Mouse (Mus musculus) left cerebral cortex, adult 2 months (tissue): ENCODE measurements at regions not wholly inside any gene's neighbourhood (a gene's known extent, or its start where the extent isn't known, plus 50 kb on each side); places are given as distances from the start of the nearest gene placed in this dataset.

Experiments
- DNase-seq, 2 experiments: peaks; one replicate each; pipeline ENCODE4 v3.0.0; 2021 to 2022; ENCODE audit warnings: low spot score in 2 of 2, mixed read lengths in 1 of 2; ENCODE audit errors: extremely low spot score in 1 of 2
- H3K27ac ChIP-seq: fragments of 200-600 bp; 2 replicates; pipeline ENCODE4 v1.8.1; 2022
- H3K4me3 ChIP-seq: fragments of 200-600 bp; 2 replicates; pipeline ENCODE4 v1.8.1; 2022
- CTCF ChIP-seq: fragments of 200-600 bp; IDR thresholded peaks from 2 replicates; pipeline ENCODE4 v1.8.1; 2022; ENCODE audit warnings: antibody characterized with exemption, mild to moderate bottlenecking, moderate library complexity
- intact Hi-C: fragments of 180-260 bp; cut with DNase I; formaldehyde crosslinking; loops from one replicate; pipeline ENCODE4 v1.15.1; 2025

DNA sequence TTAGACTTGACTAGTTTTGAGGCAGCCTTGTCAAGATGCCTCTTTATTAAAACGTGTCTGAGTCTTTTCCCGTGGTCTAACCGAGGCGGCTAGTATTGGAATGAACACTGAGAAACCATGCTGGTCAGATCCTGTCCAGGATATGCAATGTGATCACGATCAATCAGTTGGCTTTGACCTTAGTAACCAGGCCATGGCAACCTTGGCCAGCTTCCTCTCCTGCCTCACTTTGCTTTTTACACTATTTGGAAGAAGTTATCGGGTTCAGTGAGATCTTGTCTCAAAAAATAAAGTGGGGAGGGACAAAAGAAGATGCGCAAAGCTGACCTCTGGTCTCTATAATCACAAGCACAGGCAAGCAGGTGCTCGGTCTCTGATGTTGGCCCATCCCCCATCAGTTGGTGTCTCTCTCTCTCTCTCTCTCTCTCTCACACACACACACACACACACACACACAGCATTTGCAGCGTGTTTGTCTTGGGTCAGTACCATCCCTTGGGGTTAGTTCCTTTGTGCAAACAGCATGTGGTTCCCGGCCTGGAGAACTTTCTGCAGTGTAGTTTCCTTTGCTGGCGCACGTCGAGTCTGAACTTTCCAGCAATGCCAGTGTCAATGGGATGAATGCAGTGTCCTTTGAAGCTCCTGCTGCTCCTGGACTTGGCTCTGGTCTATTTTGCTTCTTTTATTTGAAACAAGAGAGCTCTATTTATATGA lies 117.6 kb upstream of the Spdye4c start:
- DNase-seq: no peak
- no peak for TF ChIP-seq CTCF
- Histone ChIP-seq H3K27ac (no peak overlapping the region), H3K4me3 (no peak overlapping the region)
- intact Hi-C loops: no loop called here

DNA sequence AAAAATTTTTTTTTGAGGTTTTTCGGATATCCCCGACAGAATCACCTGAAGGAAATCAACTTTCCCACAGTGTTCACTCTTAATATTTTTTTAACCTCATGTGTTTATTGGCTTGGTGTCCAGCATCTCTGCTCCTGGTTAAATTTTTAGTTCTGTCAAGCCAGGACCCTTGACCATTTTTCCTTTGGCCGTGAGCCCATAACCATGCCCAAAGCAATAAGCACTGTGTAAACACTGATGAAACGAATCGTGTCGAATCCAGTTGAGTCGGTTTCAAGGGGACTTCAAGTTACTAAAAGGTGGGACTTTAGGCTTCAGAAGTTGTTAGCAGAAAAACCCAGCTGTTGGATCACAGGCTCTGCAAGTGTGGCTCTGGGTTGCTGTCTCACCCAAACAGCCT lies 117.0 kb upstream of the Spdye4c start:
- no peak for DNase-seq
- H3K4me3 ChIP-seq: no peak overlapping the region
- intact Hi-C loops: no loop called here
- H3K27ac ChIP-seq: no peak overlapping the region
- no peak for TF ChIP-seq CTCF

DNA sequence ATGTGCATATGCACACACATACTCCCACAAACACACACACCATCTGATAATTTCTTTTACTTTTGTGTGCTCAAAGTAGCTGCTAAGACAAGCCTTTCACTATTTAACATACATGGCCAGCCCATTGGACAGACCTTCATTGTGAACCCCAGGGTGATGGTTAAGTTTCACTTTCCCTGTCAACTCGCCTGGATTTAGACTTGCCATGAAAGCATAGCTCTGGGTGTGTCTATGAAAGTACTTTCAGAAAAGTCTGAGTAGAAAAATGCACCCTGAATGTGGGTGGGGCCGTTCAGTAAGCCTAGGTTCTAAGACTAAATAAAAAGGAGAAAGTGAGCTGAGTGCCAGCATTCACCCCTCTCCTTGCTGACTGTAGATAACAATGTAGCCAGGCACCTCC lies 113.8 kb upstream of the Spdye4c start:
- Histone ChIP-seq H3K4me3 (no peak overlapping the region), H3K27ac (no peak overlapping the region)
- DNase-seq: no peak
- no peak for TF ChIP-seq CTCF
- intact Hi-C loops: no loop called here

DNA sequence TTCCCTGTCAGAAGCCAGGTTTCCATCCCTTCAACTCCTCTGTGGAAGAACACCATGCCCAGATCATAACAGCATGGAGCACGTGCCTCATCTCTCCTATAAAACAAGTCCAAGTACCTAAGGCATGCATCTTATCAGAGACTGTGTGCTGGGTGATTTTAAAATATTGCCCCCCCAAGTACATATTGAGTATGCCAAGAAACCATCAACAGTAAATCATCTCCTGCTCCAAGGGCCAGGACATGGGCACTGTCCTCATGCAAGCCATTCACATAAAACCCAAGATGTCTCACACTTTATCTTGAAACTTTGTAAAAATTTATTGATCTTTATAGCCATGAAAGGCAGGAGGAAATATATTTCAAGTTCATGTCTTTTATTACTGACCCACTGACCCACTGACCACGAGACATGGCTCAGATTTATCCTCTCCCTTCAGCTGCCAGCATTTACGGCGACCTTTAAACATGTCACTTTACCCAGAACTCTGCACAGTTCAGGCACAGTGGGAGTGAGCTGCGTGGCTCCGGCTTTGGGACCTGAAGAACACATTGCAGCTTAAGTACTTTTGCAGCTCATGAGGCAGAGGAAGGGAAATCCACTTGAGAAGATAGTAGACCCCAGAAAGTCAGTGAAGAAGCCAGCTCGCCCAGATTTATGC lies 99.7 kb upstream of the Spdye4c start:
- TF ChIP-seq CTCF: no peak
- intact Hi-C loops: no loop called here
- H3K4me3 ChIP-seq: no peak overlapping the region
- no peak for DNase-seq
- no peak overlapping the region for H3K27ac ChIP-seq

DNA sequence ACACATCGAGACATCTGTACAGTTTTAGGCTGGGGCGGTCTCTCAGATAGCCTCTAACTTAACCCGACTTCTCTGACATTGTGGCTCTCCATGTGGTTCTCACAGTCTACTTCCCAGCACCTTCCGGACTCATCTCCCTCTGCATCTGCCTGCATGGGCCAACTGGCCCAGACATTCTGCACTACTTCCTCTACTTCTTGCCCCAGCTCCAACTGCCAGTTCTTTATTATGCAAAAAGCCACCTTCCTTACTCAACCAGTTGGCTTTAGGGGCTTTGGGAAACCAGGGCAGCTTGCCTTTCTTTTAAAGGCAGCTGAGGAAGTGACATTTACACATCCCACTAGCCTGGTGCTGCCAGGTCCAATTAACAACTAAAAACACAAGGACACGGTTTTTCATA lies 97.1 kb upstream of the Spdye4c start:
- Histone ChIP-seq H3K27ac (no peak overlapping the region), H3K4me3 (no peak overlapping the region)
- intact Hi-C loops: no loop called here
- no peak for TF ChIP-seq CTCF
- no peak for DNase-seq

DNA sequence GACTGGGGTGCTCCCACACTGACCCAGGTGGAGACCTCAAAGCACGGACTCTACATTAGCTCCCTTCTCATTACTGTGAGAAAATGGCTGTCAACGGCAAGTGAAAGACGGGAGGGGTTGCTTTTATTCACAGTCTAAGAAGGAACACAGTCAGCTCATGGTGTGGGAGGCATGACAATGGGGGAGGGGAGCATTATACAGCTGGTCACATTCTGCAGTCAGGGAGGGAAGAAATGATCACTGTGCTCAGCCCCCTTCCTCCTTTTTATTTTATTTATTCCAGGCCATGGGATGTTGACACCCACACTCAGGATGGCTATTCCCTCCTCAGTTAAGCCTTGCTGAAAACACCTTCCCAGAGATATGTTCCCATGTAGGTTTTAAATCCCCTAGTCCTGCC lies 93.1 kb upstream of the Spdye4c start:
- no peak overlapping the region for H3K4me3 ChIP-seq
- intact Hi-C loops: loop anchor here (2.0 kb wide), 1 partner anchor 31 kb away; no protein-coding TSS in a partner anchor
- no peak for TF ChIP-seq CTCF
- peak overlapping the region; percentile 24; the same call in 1 of the 2 replicates for H3K27ac ChIP-seq
- DNase-seq: no peak

DNA sequence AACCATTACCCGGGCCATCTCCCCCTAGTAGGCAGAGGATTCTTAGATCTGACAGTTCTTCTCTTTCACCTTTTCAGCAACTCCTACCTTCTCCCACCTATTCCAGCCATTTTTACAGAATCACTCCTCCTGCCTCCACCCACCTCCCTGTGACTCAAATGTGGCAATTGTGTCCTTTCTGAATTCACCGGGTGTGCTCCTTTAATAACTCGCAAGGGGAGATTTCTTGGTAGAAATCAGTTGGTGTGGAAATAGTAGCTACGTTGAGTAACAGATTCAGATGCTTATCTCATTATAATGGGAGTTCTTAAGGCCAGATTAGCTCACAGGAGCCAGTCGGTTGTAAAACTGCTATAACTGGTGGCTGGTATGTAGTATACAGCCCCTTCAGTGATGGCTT lies 92.4 kb upstream of the Spdye4c start:
- DNase-seq: peak; percentile 16 to 31
- intact Hi-C loops: loop anchor here (2.0 kb wide), 1 partner anchor 32 kb away; no protein-coding TSS in a partner anchor

DNA sequence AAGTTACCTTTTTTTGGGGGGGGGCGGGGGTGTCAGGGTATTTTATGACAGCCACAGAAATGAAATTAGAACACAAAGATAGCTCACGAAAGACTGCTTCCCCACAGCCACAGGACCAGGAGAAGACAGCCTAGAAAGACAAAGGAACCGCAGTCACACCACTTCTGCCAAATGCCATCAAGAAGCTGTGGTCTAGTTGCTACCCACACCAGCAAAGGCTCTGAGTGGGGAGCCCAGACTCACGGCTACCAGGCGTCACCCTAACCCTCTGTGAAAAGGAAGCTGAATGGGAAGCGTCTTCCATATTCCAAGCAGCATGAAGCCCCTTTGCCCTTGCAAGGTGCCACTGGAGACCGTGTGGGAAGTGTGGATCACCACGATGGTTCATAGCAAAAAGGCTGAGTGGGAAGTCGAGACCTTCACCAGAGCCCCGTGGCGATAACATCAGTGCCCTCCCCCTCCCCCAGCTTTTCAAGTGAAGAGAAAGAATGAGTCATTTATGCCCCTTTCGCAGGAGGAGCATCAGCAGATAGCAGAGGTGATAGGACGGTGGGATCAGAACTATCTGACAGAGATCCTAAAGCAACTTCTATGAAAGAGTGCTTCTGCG lies 91.3 kb upstream of the Spdye4c start:
- no peak for DNase-seq
- intact Hi-C loops: loop anchor here (2.0 to 10.0 kb wide), 2 partner anchors 33 to 1585 kb away; no protein-coding TSS in a partner anchor
- no peak overlapping the region for H3K4me3 ChIP-seq
- TF ChIP-seq CTCF: no peak
- no peak overlapping the region for H3K27ac ChIP-seq

More for the DNA sequence above, 92.4 kb upstream of the Spdye4c start:
- Histone ChIP-seq H3K4me3 (no peak overlapping the region), H3K27ac (no peak overlapping the region; the same call in 1 of the 2 replicates)
- no peak for TF ChIP-seq CTCF

DNA sequence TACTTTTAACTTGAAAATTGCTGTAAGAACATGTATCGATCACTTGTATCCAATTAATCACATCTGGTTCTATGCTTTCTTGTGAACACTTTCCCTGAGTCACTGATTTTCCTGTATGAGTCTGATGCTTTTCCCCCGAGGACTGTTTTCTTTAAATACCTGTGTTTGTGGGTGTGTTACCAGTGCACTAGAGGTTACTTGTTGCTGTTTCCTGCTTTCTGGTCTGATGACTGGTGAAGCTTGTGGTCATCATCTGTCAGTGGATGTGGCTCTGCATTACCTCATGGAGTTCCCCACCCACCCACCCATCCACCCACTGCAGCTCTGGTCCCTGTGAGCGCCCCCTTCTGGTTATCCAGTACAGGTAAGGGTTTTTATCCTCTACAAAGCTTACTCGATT lies 88.3 kb upstream of the Spdye4c start:
- intact Hi-C loops: loop anchor here (10.0 kb wide), 1 partner anchor 1582 kb away; no protein-coding TSS in a partner anchor
- TF ChIP-seq CTCF: no peak
- no peak overlapping the region for H3K4me3 ChIP-seq
- DNase-seq: no peak
- no peak overlapping the region for H3K27ac ChIP-seq

DNA sequence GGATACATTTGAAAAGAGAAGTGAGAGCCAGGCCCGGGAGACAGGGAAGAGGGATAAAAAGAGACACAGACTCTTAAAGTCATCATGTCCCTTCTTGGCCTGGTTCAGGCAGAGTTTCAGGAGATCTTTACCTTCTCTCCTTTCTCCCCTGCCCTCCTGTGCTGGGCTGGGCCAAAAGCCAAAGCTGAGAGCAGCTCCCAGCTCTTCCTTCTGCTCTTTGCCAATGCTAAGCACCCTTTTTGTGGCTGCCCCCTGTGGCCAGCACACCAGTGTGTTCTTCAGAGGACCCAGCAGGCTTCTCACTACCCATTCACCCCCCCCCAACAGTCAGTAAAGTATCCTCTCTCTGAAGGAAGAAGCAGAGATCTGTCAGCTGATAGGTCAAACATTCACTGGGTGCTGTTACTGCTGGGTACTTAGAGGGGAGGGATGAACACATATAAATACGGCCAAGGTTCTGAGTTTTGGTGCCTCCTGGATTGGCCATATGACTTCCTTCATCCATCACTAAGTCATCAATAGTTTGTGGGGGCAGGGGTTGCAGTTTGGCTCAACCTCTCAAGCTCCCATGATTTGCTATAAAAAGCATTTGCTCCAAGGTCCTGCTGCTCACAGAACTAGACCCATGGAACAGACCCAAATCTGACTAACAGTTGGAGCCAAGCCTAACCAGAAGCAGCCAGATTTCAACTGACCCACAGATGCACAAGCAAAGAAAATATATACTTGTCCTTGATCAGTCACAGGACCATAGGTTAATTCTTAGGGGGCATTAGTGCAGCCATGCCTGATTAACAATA lies 87.7 kb upstream of the Spdye4c start:
- no peak for DNase-seq
- intact Hi-C loops: loop anchor here (10.0 kb wide), 1 partner anchor 1581 kb away; no protein-coding TSS in a partner anchor
- H3K4me3 ChIP-seq: no peak overlapping the region
- no peak overlapping the region for H3K27ac ChIP-seq
- no peak for TF ChIP-seq CTCF

DNA sequence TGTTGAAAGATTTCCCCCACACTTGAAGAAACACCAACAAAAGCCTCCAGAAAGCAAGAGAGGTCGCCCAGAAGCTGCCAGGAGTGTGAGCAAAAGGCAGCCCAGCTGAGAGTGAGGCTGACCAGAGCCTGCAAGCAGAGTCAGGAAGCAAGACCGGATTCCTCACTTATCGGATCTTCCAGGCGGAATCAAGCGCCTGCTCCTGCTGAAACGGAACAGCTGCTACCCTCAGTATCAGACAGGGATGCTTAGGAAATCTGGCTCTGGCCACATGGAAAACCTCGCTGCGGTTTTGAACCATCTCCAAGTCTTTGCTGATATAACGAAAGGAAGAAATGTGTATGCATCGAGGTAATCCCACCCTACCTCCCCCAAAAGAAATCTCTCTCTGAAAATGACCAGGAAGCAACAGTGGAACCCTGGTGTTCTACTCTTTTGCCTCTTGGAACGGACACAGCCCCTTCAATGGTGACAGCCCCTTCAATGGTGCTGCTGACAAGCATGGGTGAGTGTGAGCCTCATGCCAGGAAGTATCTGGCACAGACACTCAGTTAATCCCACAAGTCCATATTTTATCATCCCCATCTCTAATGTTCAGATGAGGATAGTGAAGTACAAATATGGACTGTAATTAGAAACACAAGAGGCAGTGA lies 83.3 kb upstream of the Spdye4c start:
- Histone ChIP-seq H3K27ac (no peak overlapping the region), H3K4me3 (no peak overlapping the region)
- no peak for DNase-seq
- intact Hi-C loops: loop anchor here (10.0 kb wide), 1 partner anchor 1577 kb away; no protein-coding TSS in a partner anchor
- no peak for TF ChIP-seq CTCF
